Comparison of ENCODE assay signal across 28 mouse cellular contexts in the genomic region with DNA sequence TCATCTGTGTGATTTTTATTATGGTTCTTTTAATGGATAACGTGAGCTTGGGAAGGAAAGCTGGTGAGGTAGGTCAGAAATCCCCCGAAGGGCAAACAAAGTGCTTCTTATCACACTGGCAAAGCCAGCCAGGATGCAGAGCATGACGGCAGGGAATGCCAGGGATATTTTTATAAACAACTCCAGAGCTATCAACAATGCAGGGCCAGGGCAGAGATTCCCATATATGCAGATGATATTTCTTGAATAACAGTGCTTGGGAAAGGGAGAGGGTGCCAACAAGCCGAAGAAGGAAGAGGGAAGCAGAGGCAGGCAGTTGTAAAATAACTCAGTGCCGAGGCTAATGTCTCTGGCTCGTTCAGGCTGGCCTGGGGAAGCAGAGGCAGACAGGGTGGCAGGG.
DNase-seq lines count a peak whose midpoint lies in the region; ATAC-seq lines count a peak whose summit lies in the region.
"Had no signal": no experiment of that assay in that cellular context is flagged by ENCODE, and none has a peak within 500 bp of the region (broad histone marks: within the 10 kb centered on the region; RNA-seq: fewer than 3 reads in every experiment).

No protein-coding gene starts in this region.

- H3K9me3 ChIP-seq in heart, embryonic 11.5 days (replicated peaks; ENCODE audit: control insufficient read depth, low read length): no peaks in the 10 kb centered on the region
- H3K9me3 ChIP-seq in kidney, embryonic 16.5 days (ENCODE audit: low read length): no peaks in the 10 kb centered on the region
- H3K9me3 ChIP-seq in heart, embryonic 14.5 days (ENCODE audit: control insufficient read depth, low read length): no peaks in the 10 kb centered on the region
- H3K9me3 ChIP-seq: forebrain, embryonic 12.5 days; hindbrain, embryonic 15.5 days; limb, embryonic 12.5 days; liver, embryonic 15.5 days; lung, embryonic 15.5 days; neural tube, embryonic 12.5 days; stomach, embryonic 15.5 days had no signal

- H3K27ac ChIP-seq in heart, embryonic 11.5 days (ENCODE audit: low read depth, low read length): no peak overlapping the region
- H3K27ac ChIP-seq in kidney, embryonic 16.5 days (ENCODE audit: low read length): peak overlapping the region; percentile 32; the same call in 1 of the 2 replicates
- peak overlapping the region; percentile 88 to 96 for H3K27ac ChIP-seq in heart, embryonic 14.5 days (replicated peaks in 1 of 2; ENCODE audit: control insufficient read depth in 1 of 2, insufficient read depth in 1 of 2, low read depth in 2 of 2, low read length in 2 of 2)
- H3K27ac ChIP-seq: forebrain, embryonic 12.5 days; hindbrain, embryonic 15.5 days; limb, embryonic 12.5 days; liver, embryonic 15.5 days; lung, embryonic 15.5 days; neural tube, embryonic 12.5 days; stomach, embryonic 15.5 days had no signal

- H3K4me2 ChIP-seq in heart, embryonic 11.5 days: no peak overlapping the region
- no peak overlapping the region for H3K4me2 ChIP-seq in kidney, embryonic 16.5 days (replicated peaks; ENCODE audit: low read depth, low read length)
- peak overlapping the region; percentile 23 for H3K4me2 ChIP-seq in heart, embryonic 14.5 days (ENCODE audit: low read length)
- H3K4me2 ChIP-seq: forebrain, embryonic 12.5 days; hindbrain, embryonic 15.5 days; limb, embryonic 12.5 days; liver, embryonic 15.5 days; lung, embryonic 15.5 days; midbrain, embryonic 11.5 days; neural tube, embryonic 12.5 days; stomach, embryonic 15.5 days had no signal

- no peak for ATAC-seq in heart, embryonic 11.5 days (replicated peaks; ENCODE audit: insufficient number of reproducible peaks, low FRiP score, low TSS enrichment)
- no peak for ATAC-seq in kidney, embryonic 16.5 days (ENCODE audit: low FRiP score, low TSS enrichment)
- peak; percentile 78 for ATAC-seq in heart, embryonic 14.5 days (ENCODE audit: insufficient number of reproducible peaks, insufficient read depth, low FRiP score, low read depth)
- ATAC-seq: activated CD4-positive, CD25-positive, alpha-beta regulatory T cell, adult 4 months; inflammation-experienced regulatory T-cells, adult 6 months had no signal

- H3K4me1 ChIP-seq in heart, embryonic 11.5 days (ENCODE audit: control insufficient read depth, insufficient read depth, low read length): peaks cover 7% of the 10 kb centered on the region; the same call in 1 of the 2 replicates
- peaks cover 6% of the 10 kb centered on the region; the same call in 1 of the 2 replicates for H3K4me1 ChIP-seq in kidney, embryonic 16.5 days (ENCODE audit: insufficient read depth, low read length)
- peaks cover 6 to 14% of the 10 kb centered on the region in 2 experiments; a peak in 3 of 4 replicates for H3K4me1 ChIP-seq in heart, embryonic 14.5 days (ENCODE audit: control insufficient read depth in 2 of 2, insufficient read depth in 2 of 2, low read length in 2 of 2)
- H3K4me1 ChIP-seq: forebrain, embryonic 12.5 days; hindbrain, embryonic 15.5 days; liver, embryonic 15.5 days had no signal

- H3K9ac ChIP-seq in heart, embryonic 11.5 days (ENCODE audit: low read depth, low read length): no peak overlapping the region
- H3K9ac ChIP-seq in kidney, embryonic 16.5 days (replicated peaks; ENCODE audit: low read length): no peak overlapping the region
- H3K9ac ChIP-seq in heart, embryonic 14.5 days (ENCODE audit: low read length): peak overlapping the region; percentile 48
- H3K9ac ChIP-seq: forebrain, embryonic 12.5 days; hindbrain, embryonic 15.5 days; limb, embryonic 12.5 days; liver, embryonic 15.5 days; lung, embryonic 15.5 days; neural tube, embryonic 12.5 days; stomach, embryonic 15.5 days had no signal

- intact Hi-C loops in heart, postnatal 14 days (cut with DNase I): no loop called here

- no peak overlapping the region for H3K4me3 ChIP-seq in heart, embryonic 11.5 days (ENCODE audit: low read depth, low read length)
- no peak overlapping the region for H3K4me3 ChIP-seq in kidney, embryonic 16.5 days (ENCODE audit: low read length)
- H3K4me3 ChIP-seq in heart, embryonic 14.5 days (ENCODE audit: control insufficient read depth in 1 of 2, insufficient read depth in 1 of 2, low read depth in 1 of 2, low read length in 2 of 2): no peak overlapping the region
- H3K4me3 ChIP-seq: erythroblast, embryonic 14.5 days; forebrain, embryonic 12.5 days; hindbrain, embryonic 15.5 days; limb, embryonic 12.5 days; liver, embryonic 15.5 days; lung, embryonic 15.5 days; myocyte; neural tube, embryonic 12.5 days; stomach, embryonic 15.5 days had no signal

- no peaks in the 10 kb centered on the region for H3K36me3 ChIP-seq in heart, embryonic 11.5 days (ENCODE audit: control insufficient read depth, insufficient read depth, low read length)
- H3K36me3 ChIP-seq in kidney, embryonic 16.5 days (ENCODE audit: insufficient read depth, low read length): no peaks in the 10 kb centered on the region
- H3K36me3 ChIP-seq in heart, embryonic 14.5 days (ENCODE audit: control insufficient read depth, insufficient read depth, low read length): no peaks in the 10 kb centered on the region
- H3K36me3 ChIP-seq: forebrain, embryonic 12.5 days; hindbrain, embryonic 15.5 days; limb, embryonic 12.5 days; liver, embryonic 15.5 days; lung, embryonic 15.5 days; neural tube, embryonic 12.5 days; stomach, embryonic 15.5 days had no signal

- peak; percentile 91 for DNase-seq in heart, adult 11 months
- DNase-seq in kidney, adult 18-20 months: no peak
- peak; percentile 19 to 36 for DNase-seq in heart, postnatal 14 days
- DNase-seq in gastrocnemius, adult 8-10 months (ENCODE audit: low spot score in 2 of 2): no peak
- no peak for DNase-seq in right cerebral cortex, adult 18-20 months
- DNase-seq: adrenal gland, adult 8-10 months; cerebellum, adult 2 months; cerebellum, postnatal 14 days; gastrocnemius, postnatal 14 days; kidney, adult 2 months; kidney, postnatal 25 days; right cerebral cortex, postnatal 14 days; thymus, postnatal 14 days had no signal

- H3K27me3 ChIP-seq in heart, embryonic 11.5 days (ENCODE audit: control insufficient read depth, insufficient read depth, low read length): no peaks in the 10 kb centered on the region
- H3K27me3 ChIP-seq in kidney, embryonic 16.5 days (ENCODE audit: insufficient read depth, low read length): no peaks in the 10 kb centered on the region
- no peaks in the 10 kb centered on the region for H3K27me3 ChIP-seq in heart, embryonic 14.5 days (ENCODE audit: control insufficient read depth, insufficient read depth, low read length)
- H3K27me3 ChIP-seq: forebrain, embryonic 12.5 days; hindbrain, embryonic 15.5 days; liver, embryonic 15.5 days; lung, embryonic 15.5 days; neural tube, embryonic 12.5 days; stomach, embryonic 15.5 days had no signal

- WGBS in heart, embryonic 11.5 days (ENCODE audit: insufficient replicate concordance): 36% methylated on average over 6 of the region's 6 CpGs
- 46% methylated on average over 6 of the region's 6 CpGs for WGBS in kidney, embryonic 16.5 days
- WGBS in heart, embryonic 14.5 days: 9% methylated on average over 6 of the region's 6 CpGs

Comparison
In these comparisons a context has a peak if more than half of its experiments do, and no peak if none do; other contexts are left out.
1. DNase-seq: peak in heart, adult 11 months (single experiment) and heart, postnatal 14 days (2 of 2); none in kidney, adult 18-20 months (single experiment), gastrocnemius, adult 8-10 months (0 of 2) and right cerebral cortex, adult 18-20 months (single experiment).